ENCODE assay signal across 8 mouse cellular contexts in the genomic region with DNA sequence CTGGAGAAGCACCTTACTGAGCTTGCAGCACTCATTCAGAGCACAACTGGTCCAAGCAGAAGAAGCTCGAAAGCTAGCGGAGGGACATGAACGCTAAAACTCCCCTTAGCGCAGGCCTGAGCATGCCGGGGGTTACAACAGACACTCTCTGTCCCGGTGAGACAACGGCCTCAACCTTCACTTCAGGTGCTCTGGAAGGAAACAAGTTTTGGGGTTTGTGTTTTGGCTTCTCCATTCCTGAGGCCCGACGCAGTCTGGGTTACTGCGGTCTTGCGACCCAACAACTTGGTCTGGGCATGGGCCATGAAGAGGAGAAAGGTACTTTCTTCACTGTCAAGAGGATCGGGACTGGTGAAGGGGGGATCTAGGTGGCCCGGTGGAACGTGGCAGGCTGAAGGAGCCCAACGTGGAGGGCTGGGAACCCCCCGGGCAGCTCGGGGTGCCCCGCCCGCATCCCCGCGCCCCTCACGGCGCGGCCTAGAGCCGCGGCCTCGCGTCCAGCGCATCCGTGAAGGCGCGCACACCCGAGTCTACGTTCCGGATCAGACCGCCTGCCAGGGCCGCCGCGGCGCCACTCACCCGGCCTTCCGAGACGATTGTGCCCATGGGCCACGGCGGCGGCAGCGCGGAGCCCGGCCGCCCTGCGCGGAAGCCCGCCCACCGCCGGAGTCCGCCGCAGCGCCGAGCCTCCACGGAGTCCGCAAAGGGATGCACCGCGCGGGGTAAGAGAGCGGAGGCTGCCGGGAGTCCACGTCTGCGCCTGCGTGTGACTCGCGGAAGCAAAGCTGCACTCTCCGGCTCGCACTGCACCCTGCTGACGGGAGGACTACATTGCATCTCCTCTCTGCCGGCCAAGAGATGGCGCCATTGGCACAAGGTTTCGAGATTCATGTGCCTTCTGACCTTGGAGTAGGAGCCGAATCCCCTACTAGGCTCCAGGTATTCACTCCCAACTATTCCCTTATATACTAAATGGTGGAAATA. TPM values are rescaled to one million over a fixed set of nuclear protein-coding genes. Genes with fewer than 3 reads are reported as not detected.
DNase-seq lines count a peak whose midpoint lies in the region; ATAC-seq lines count a peak whose summit lies in the region.

No protein-coding gene starts in this region.

- peak overlapping the region; percentile 86 for H3K4me2 ChIP-seq in hindbrain, embryonic 12.5 days (replicated peaks)

- H3K27ac ChIP-seq in hindbrain, embryonic 12.5 days = peak overlapping the region; percentile 66

- H3K4me1 ChIP-seq in hindbrain, embryonic 12.5 days = peaks cover 9% of the 10 kb centered on the region

- H3K27me3 ChIP-seq in hindbrain, embryonic 12.5 days = no peaks in the 10 kb centered on the region

- H3K9ac ChIP-seq in hindbrain, embryonic 12.5 days = peak overlapping the region; percentile 95

- H3K9me3 ChIP-seq in hindbrain, embryonic 12.5 days (replicated peaks) = no peaks in the 10 kb centered on the region

- H3K4me3 ChIP-seq in hindbrain, embryonic 12.5 days = peak overlapping the region; percentile 74

- H3K36me3 ChIP-seq in hindbrain, embryonic 12.5 days = peaks cover 24% of the 10 kb centered on the region

- DNase-seq in NIH3T3 (ENCODE audit: low read depth) = peak; percentile 97
- DNase-seq in cerebellum, postnatal 10 days = peak; percentile 97 to 98
- DNase-seq in frontal cortex, postnatal 10 days (ENCODE audit: low spot score in 2 of 2) = peak; percentile 86 to 94
- DNase-seq in layer of hippocampus, postnatal 14 days (ENCODE audit: low spot score in 2 of 2) = peak; percentile 94 to 96
- peak; percentile 95 for DNase-seq in lung, postnatal 14 days
- peak; percentile 91 for DNase-seq in retina, adult 2 months (ENCODE audit: low read depth, low spot score)
- DNase-seq in thymus, postnatal 36 days = peak; percentile 95 to 98

- WGBS in hindbrain, embryonic 12.5 days = under 1% methylated on average over 77 of the region's 78 CpGs

- peak; percentile 99 for ATAC-seq in hindbrain, embryonic 12.5 days (ENCODE audit: low FRiP score)

RNA-seq across cellular contexts. Expression of gene Rbm17, which starts 1.2 kb away (rescaled TPM):
- 162 and 166 TPM in 2 replicates for polyA plus RNA-seq in hindbrain, embryonic 12.5 days (2016; fragmentation: Nextera tagmentation; extraction: Ambion mirVana)
- total RNA-seq in layer of hippocampus, postnatal 14 days (2021) = 10 to 100 TPM; 77.1 to 84.6 TPM

RNA-seq across cellular contexts. Expression of gene Gm17490, which starts 23.3 kb away (rescaled TPM):
- polyA plus RNA-seq in hindbrain, embryonic 12.5 days (2016; fragmentation: Nextera tagmentation; extraction: Ambion mirVana) = not detected in 2 replicates
- not detected for total RNA-seq in layer of hippocampus, postnatal 14 days (2021)

RNA-seq across cellular contexts. Expression of gene Il2ra, which starts 39.8 kb away (rescaled TPM):
- polyA plus RNA-seq in hindbrain, embryonic 12.5 days (2016; fragmentation: Nextera tagmentation; extraction: Ambion mirVana) = not detected in 2 replicates
- under 1 TPM in 1 of 2 experiments, not detected in 1; 0.17 TPM for total RNA-seq in layer of hippocampus, postnatal 14 days (2021)

RNA-seq across cellular contexts. Expression of gene Pfkfb3, which starts 48.9 kb away (rescaled TPM):
- polyA plus RNA-seq in hindbrain, embryonic 12.5 days (2016; fragmentation: Nextera tagmentation; extraction: Ambion mirVana) = 19.5 and 20.4 TPM in 2 replicates
- 10 to 100 TPM; 36.4 to 40.5 TPM for total RNA-seq in layer of hippocampus, postnatal 14 days (2021)

Comparison
In these comparisons a context has a peak if more than half of its experiments do, and no peak if none do; other contexts are left out.
1. Peak in every context shown above with its lines: DNase-seq, ATAC-seq, H3K4me3 ChIP-seq and H3K27ac ChIP-seq.